Mouse (Mus musculus): ENCODE measurements at regions not wholly inside any gene's neighbourhood (a gene's known extent, or its start where the extent isn't known, plus 50 kb on each side); places are given as distances from the start of the nearest gene placed in this dataset.
A peak's percentile ranks its signal among the peaks of the same experiment; 100 is the strongest.

- Histone ChIP-seq H3K9me3 (replicated peaks) (no peaks in the 10 kb centered on the region), H3K27me3 (no peaks in the 10 kb centered on the region), H3K4me1 (no peaks in the 10 kb centered on the region), H3K36me3 (no peaks in the 10 kb centered on the region), H3K4me3 (no peak overlapping the region), H3K9ac (no peak overlapping the region), H3K27ac (no peak overlapping the region), H3K4me2 (replicated peaks) (no peak overlapping the region)
- ATAC-seq (ENCODE audit: low FRiP score) = no peak
Measured at GRCm38 (mm10) chr8:62555842-62556241, 395.0 kb upstream of the Spock3 start.

GRCm38 (mm10) chr8:62575817-62576231 lies 375.0 kb upstream of the Spock3 start:
- Histone ChIP-seq H3K4me2 (replicated peaks) (no peak overlapping the region), H3K36me3 (no peaks in the 10 kb centered on the region), H3K27ac (no peak overlapping the region), H3K4me1 (no peaks in the 10 kb centered on the region), H3K9me3 (replicated peaks) (no peaks in the 10 kb centered on the region), H3K27me3 (no peaks in the 10 kb centered on the region), H3K9ac (no peak overlapping the region), H3K4me3 (no peak overlapping the region)
- peak; percentile 40; the same call in 1 of the 2 replicates for ATAC-seq (ENCODE audit: low FRiP score)
- 67% methylated on average over 4 of the region's 4 CpGs for WGBS

GRCm38 (mm10) chr8:62599281-62599680 lies 351.5 kb upstream of the Spock3 start:
- Histone ChIP-seq H3K36me3 (no peaks in the 10 kb centered on the region), H3K9ac (no peak overlapping the region), H3K27me3 (no peaks in the 10 kb centered on the region), H3K9me3 (replicated peaks) (no peaks in the 10 kb centered on the region), H3K27ac (no peak overlapping the region), H3K4me2 (replicated peaks) (no peak overlapping the region), H3K4me3 (no peak overlapping the region), H3K4me1 (no peaks in the 10 kb centered on the region)
- ATAC-seq (ENCODE audit: low FRiP score) = no peak

- 87% methylated on average over 1 of the region's 1 CpGs for WGBS
- Histone ChIP-seq H3K4me3 (no peak overlapping the region), H3K27ac (no peak overlapping the region), H3K4me1 (no peaks in the 10 kb centered on the region), H3K4me2 (replicated peaks) (no peak overlapping the region), H3K36me3 (no peaks in the 10 kb centered on the region), H3K9me3 (replicated peaks) (no peaks in the 10 kb centered on the region), H3K27me3 (no peaks in the 10 kb centered on the region), H3K9ac (no peak overlapping the region)
- no peak for ATAC-seq (ENCODE audit: low FRiP score)
Measured at GRCm38 (mm10) chr8:62606126-62606525, 344.7 kb upstream of the Spock3 start.

- Histone ChIP-seq H3K27me3 (no peaks in the 10 kb centered on the region), H3K36me3 (no peaks in the 10 kb centered on the region), H3K4me3 (no peak overlapping the region), H3K27ac (no peak overlapping the region), H3K4me2 (replicated peaks) (no peak overlapping the region), H3K4me1 (no peaks in the 10 kb centered on the region), H3K9me3 (replicated peaks) (no peaks in the 10 kb centered on the region), H3K9ac (no peak overlapping the region)
- no peak for ATAC-seq (ENCODE audit: low FRiP score)
Measured at GRCm38 (mm10) chr8:62619992-62620391, 330.8 kb upstream of the Spock3 start.

- ATAC-seq (ENCODE audit: low FRiP score) = no peak
- Histone ChIP-seq H3K9me3 (replicated peaks) (no peaks in the 10 kb centered on the region), H3K27ac (no peak overlapping the region), H3K4me3 (no peak overlapping the region), H3K27me3 (no peaks in the 10 kb centered on the region), H3K4me1 (no peaks in the 10 kb centered on the region), H3K9ac (no peak overlapping the region), H3K4me2 (replicated peaks) (no peak overlapping the region), H3K36me3 (no peaks in the 10 kb centered on the region)
- WGBS = 95% methylated on average over 1 of the region's 1 CpGs
Measured at GRCm38 (mm10) chr8:62621176-62621575, 329.6 kb upstream of the Spock3 start.
